10 mouse cellular contexts compared by ENCODE assay signal in genomic region chr4:138327155-138327554, GRCm38 (mm10). TPM values are rescaled to one million over a fixed set of nuclear protein-coding genes. Genes with fewer than 3 reads are reported as not detected.
DNase-seq lines count a peak whose midpoint lies in the region; ATAC-seq and TF ChIP-seq lines count a peak whose summit lies in the region.
"Not testable (repeated sequence)": the region's sequence is repeated elsewhere in the genome, so short reads cannot be mapped to it uniquely, and the experiment has no call there.
"Had no signal": no experiment of that assay in that cellular context is flagged by ENCODE, and none has a peak within 500 bp of the region (broad histone marks: within the 10 kb centered on the region; RNA-seq: fewer than 3 reads in every experiment).

No protein-coding gene starts in this region.

- TF ChIP-seq CTCF in forebrain, postnatal 0 days (IDR thresholded peaks at IDR 0.05; ENCODE audit: low read depth) = peak; percentile 31; the same call in 1 of the 2 replicates
- peak; percentile 15; the same call in 1 of the 2 replicates for TF ChIP-seq CTCF in hindbrain, postnatal 0 days (IDR thresholded peaks at IDR 0.05; ENCODE audit: low read depth)
- not testable (repeated sequence) for TF ChIP-seq CTCF in lung, embryonic 14.5 days (IDR thresholded peaks at IDR 0.05; ENCODE audit: low read depth)

- H3K27ac ChIP-seq in forebrain, postnatal 0 days (ENCODE audit: low read depth, low read length); lung, embryonic 14.5 days (ENCODE audit: low read depth): not testable (repeated sequence)
- peak overlapping the region; percentile 26; the same call in 1 of the 2 replicates for H3K27ac ChIP-seq in hindbrain, postnatal 0 days
- peak overlapping the region; percentile 97 for H3K27ac ChIP-seq in liver, embryonic 12.5 days

- WGBS in forebrain, postnatal 0 days = 50% methylated on average over 7 of the region's 12 CpGs
- 56% methylated on average over 7 of the region's 12 CpGs for WGBS in hindbrain, postnatal 0 days
- 49% methylated on average over 8 of the region's 12 CpGs for WGBS in liver, embryonic 12.5 days (ENCODE audit: insufficient replicate concordance)
- WGBS in lung, embryonic 14.5 days = 68% methylated on average over 7 of the region's 12 CpGs

- not testable (repeated sequence) for H3K27me3 ChIP-seq in forebrain, postnatal 0 days (ENCODE audit: insufficient read depth, low read length); hindbrain, postnatal 0 days (ENCODE audit: insufficient read depth, low read length); lung, embryonic 14.5 days (ENCODE audit: insufficient read depth, low read length); splenic B cell, adult 2 months (ENCODE audit: control insufficient read depth, insufficient read depth, low read length, poor library complexity, severe bottlenecking)
- H3K27me3 ChIP-seq in liver, embryonic 12.5 days (replicated peaks) = peaks cover 28% of the 10 kb centered on the region

- not testable (repeated sequence) for H3K9me3 ChIP-seq in forebrain, postnatal 0 days (ENCODE audit: low read length); hindbrain, postnatal 0 days (ENCODE audit: low read length); liver, embryonic 12.5 days (replicated peaks); lung, embryonic 14.5 days (ENCODE audit: low read depth, low read length)

- DNase-seq in CD4-positive, CD25-positive, alpha-beta regulatory T cell, adult 2 months (ENCODE audit: low read depth, low spot score) = peak; percentile 70
- DNase-seq in embryo, embryonic 10 days (ENCODE audit: low spot score) = peak; percentile 29
- not testable (repeated sequence) for DNase-seq in forebrain, postnatal 0 days; hindbrain, postnatal 0 days (ENCODE audit: low spot score)
- peak; percentile 37 for DNase-seq in lung, embryonic 14.5 days
- DNase-seq in splenic B cell, adult 2 months (ENCODE audit: low read depth, low spot score) = peak; percentile 49

- H3K4me2 ChIP-seq in forebrain, postnatal 0 days (ENCODE audit: low read depth); hindbrain, postnatal 0 days (ENCODE audit: low read depth, low read length); lung, embryonic 14.5 days: not testable (repeated sequence)
- H3K4me2 ChIP-seq in liver, embryonic 12.5 days = peak overlapping the region; percentile 34

- ATAC-seq in forebrain, postnatal 0 days; hindbrain, postnatal 0 days; liver, embryonic 12.5 days; lung, embryonic 14.5 days (ENCODE audit: insufficient read depth): not testable (repeated sequence)

- H3K4me1 ChIP-seq in forebrain, postnatal 0 days (ENCODE audit: insufficient read depth) = 0 out of 2 replicates have a peak, but pooled peaks cover 12% of the 10 kb centered on the region
- H3K4me1 ChIP-seq in hindbrain, postnatal 0 days (ENCODE audit: insufficient read depth, low read length); lung, embryonic 14.5 days (ENCODE audit: insufficient read depth): not testable (repeated sequence)
- H3K4me1 ChIP-seq in liver, embryonic 12.5 days = peaks cover 32% of the 10 kb centered on the region

- H3K4me3 ChIP-seq in forebrain, postnatal 0 days (ENCODE audit: low read depth, low read length); hindbrain, postnatal 0 days (ENCODE audit: low read length); liver, embryonic 12.5 days; lung, embryonic 14.5 days (ENCODE audit: low read depth, low read length): not testable (repeated sequence)

- H3K9ac ChIP-seq in forebrain, postnatal 0 days; hindbrain, postnatal 0 days (replicated peaks; ENCODE audit: low read length); liver, embryonic 12.5 days; lung, embryonic 14.5 days: not testable (repeated sequence)

- H3K36me3 ChIP-seq in forebrain, postnatal 0 days (ENCODE audit: insufficient read depth); hindbrain, postnatal 0 days (ENCODE audit: insufficient read depth, low read length); liver, embryonic 12.5 days; lung, embryonic 14.5 days (ENCODE audit: insufficient read depth); splenic B cell, adult 2 months (ENCODE audit: control insufficient read depth, insufficient read depth, low read length, poor library complexity, severe bottlenecking): not testable (repeated sequence)

RNA-seq across cellular contexts. Expression of gene Pink1, which starts 1.0 kb away (rescaled TPM):
- 224 and 230 TPM in 2 replicates for total RNA-seq in forebrain, postnatal 0 days (2014; rRNA removed)
- 152 TPM in 2 replicates for polyA plus RNA-seq in forebrain, postnatal 0 days (2015; fragmentation: Nextera tagmentation; extraction: Ambion mirVana)
- total RNA-seq in hindbrain, postnatal 0 days (2014; rRNA removed) = 288 and 303 TPM in 2 replicates
- 143 and 144 TPM in 2 replicates for polyA plus RNA-seq in hindbrain, postnatal 0 days (2015; fragmentation: Nextera tagmentation; extraction: Ambion mirVana)
- polyA plus RNA-seq in liver, embryonic 12.5 days (2016; fragmentation: Nextera tagmentation; extraction: Ambion mirVana) = 28.8 and 30.2 TPM in 2 replicates
- 22.2 and 25.1 TPM in 2 replicates for polyA plus RNA-seq in lung, embryonic 14.5 days (2014; fragmentation: Nextera tagmentation; extraction: Ambion mirVana)

RNA-seq across cellular contexts. Expression of gene Ddost, which starts 22.6 kb away (rescaled TPM):
- 160 and 184 TPM in 2 replicates for total RNA-seq in forebrain, postnatal 0 days (2014; rRNA removed)
- polyA plus RNA-seq in forebrain, postnatal 0 days (2015; fragmentation: Nextera tagmentation; extraction: Ambion mirVana) = 181 and 212 TPM in 2 replicates
- 232 and 241 TPM in 2 replicates for total RNA-seq in hindbrain, postnatal 0 days (2014; rRNA removed)
- polyA plus RNA-seq in hindbrain, postnatal 0 days (2015; fragmentation: Nextera tagmentation; extraction: Ambion mirVana) = 216 and 218 TPM in 2 replicates
- 206 and 212 TPM in 2 replicates for polyA plus RNA-seq in liver, embryonic 12.5 days (2016; fragmentation: Nextera tagmentation; extraction: Ambion mirVana)
- 371 and 379 TPM in 2 replicates for polyA plus RNA-seq in lung, embryonic 14.5 days (2014; fragmentation: Nextera tagmentation; extraction: Ambion mirVana)

RNA-seq across cellular contexts. Expression of gene Cda, which starts 40.6 kb away (rescaled TPM):
- total RNA-seq in forebrain, postnatal 0 days (2014; rRNA removed) = 3.6 TPM in 2 replicates
- polyA plus RNA-seq in forebrain, postnatal 0 days (2015; fragmentation: Nextera tagmentation; extraction: Ambion mirVana) = 3.2 and 4.9 TPM in 2 replicates
- 9.5 and 20.5 TPM in 2 replicates for total RNA-seq in hindbrain, postnatal 0 days (2014; rRNA removed)
- polyA plus RNA-seq in hindbrain, postnatal 0 days (2015; fragmentation: Nextera tagmentation; extraction: Ambion mirVana) = 12.1 and 15.1 TPM in 2 replicates
- 5.1 and 5.8 TPM in 2 replicates for polyA plus RNA-seq in liver, embryonic 12.5 days (2016; fragmentation: Nextera tagmentation; extraction: Ambion mirVana)
- polyA plus RNA-seq in lung, embryonic 14.5 days (2014; fragmentation: Nextera tagmentation; extraction: Ambion mirVana) = 24.1 and 24.4 TPM in 2 replicates
- total RNA-seq: CH12.LX; G1E; monocyte, adult 5-6 weeks had no signal
- polyA plus RNA-seq: G1E had no signal
